Mouse (Mus musculus): ENCODE measurements around the gene Nmnat2. TPM values are rescaled to one million over a fixed set of nuclear protein-coding genes. Genes with fewer than 3 reads are reported as not detected.
A peak's percentile ranks its signal among the peaks of the same experiment; 100 is the strongest.

Nmnat2 gene
- polyA plus RNA-seq, 1 experiment from 2014 or later = 52.2 TPM

GRCm38 (mm10) chr1:153031345-153031744, 76.6 kb downstream of the Nmnat2 start:
- H3K27ac ChIP-seq = no peak overlapping the region; the same call in 1 of the 2 replicates
- 57% methylated on average over 6 of the region's 6 CpGs for WGBS

GRCm38 (mm10) chr1:153031954-153032353, 77.2 kb downstream of the Nmnat2 start:
- H3K4me2 ChIP-seq (replicated peaks) = peak overlapping the region; percentile 25
- H3K9me3 ChIP-seq = no peaks in the 10 kb centered on the region
- H3K4me1 ChIP-seq = peaks cover 47% of the 10 kb centered on the region
- H3K36me3 ChIP-seq = no peaks in the 10 kb centered on the region
- ATAC-seq (ENCODE audit: low FRiP score, low read depth) = no peak
- H3K4me3 ChIP-seq = no peak overlapping the region
- no peak overlapping the region for H3K9ac ChIP-seq
- H3K27me3 ChIP-seq (replicated peaks) = no peaks in the 10 kb centered on the region
- no peak overlapping the region for H3K27ac ChIP-seq
- 61% methylated on average over 12 of the region's 12 CpGs for WGBS

More at GRCm38 (mm10) chr1:153031345-153031744, 76.6 kb downstream of the Nmnat2 start:
- H3K4me2 ChIP-seq (replicated peaks) = peak overlapping the region; percentile 25
- H3K27me3 ChIP-seq (replicated peaks) = no peaks in the 10 kb centered on the region
- no peak overlapping the region for H3K4me3 ChIP-seq
- no peak overlapping the region for H3K9ac ChIP-seq
- no peak for ATAC-seq (ENCODE audit: low FRiP score, low read depth)
- H3K4me1 ChIP-seq = peaks cover 44% of the 10 kb centered on the region
- no peaks in the 10 kb centered on the region for H3K36me3 ChIP-seq
- no peaks in the 10 kb centered on the region for H3K9me3 ChIP-seq

- no peak for ATAC-seq (ENCODE audit: low FRiP score, low read depth)
- peaks cover 59% of the 10 kb centered on the region for H3K4me1 ChIP-seq
- 49% methylated on average over 5 of the region's 5 CpGs for WGBS
These were observed 78.5 kb downstream of the Nmnat2 start for GRCm38 (mm10) chr1:153033145-153033908.

GRCm38 (mm10) chr1:153034064-153034463, 79.3 kb downstream of the Nmnat2 start:
- Histone ChIP-seq H3K36me3 (no peaks in the 10 kb centered on the region), H3K4me3 (no peak overlapping the region), H3K27ac (no peak overlapping the region), H3K9ac (no peak overlapping the region), H3K4me2 (replicated peaks) (no peak overlapping the region), H3K4me1 (peaks cover 59% of the 10 kb centered on the region), H3K27me3 (replicated peaks) (no peaks in the 10 kb centered on the region), H3K9me3 (no peaks in the 10 kb centered on the region)
- ATAC-seq (ENCODE audit: low FRiP score, low read depth) = no peak
- 88% methylated on average over 7 of the region's 7 CpGs for WGBS

More at GRCm38 (mm10) chr1:153033145-153033908, 78.5 kb downstream of the Nmnat2 start:
- no peak overlapping the region for H3K4me3 ChIP-seq
- no peak overlapping the region for H3K9ac ChIP-seq
- H3K36me3 ChIP-seq = no peaks in the 10 kb centered on the region
- peak overlapping the region; percentile 26; the same call in 1 of the 2 replicates for H3K27ac ChIP-seq
- no peaks in the 10 kb centered on the region for H3K27me3 ChIP-seq (replicated peaks)
- no peaks in the 10 kb centered on the region for H3K9me3 ChIP-seq
- peak overlapping the region; percentile 5; the same call in 1 of the 2 replicates for H3K4me2 ChIP-seq (replicated peaks)

- Histone ChIP-seq H3K27me3 (replicated peaks) (no peaks in the 10 kb centered on the region), H3K36me3 (no peaks in the 10 kb centered on the region), H3K4me2 (replicated peaks) (peak overlapping the region; percentile 22), H3K4me3 (no peak overlapping the region), H3K9ac (peak overlapping the region; percentile 42; the same call in 1 of the 2 replicates), H3K27ac (peak overlapping the region; percentile 79), H3K4me1 (peaks cover 68% of the 10 kb centered on the region), H3K9me3 (no peaks in the 10 kb centered on the region)
- 32% methylated on average over 6 of the region's 6 CpGs for WGBS
- peak; percentile 54 for ATAC-seq (ENCODE audit: low FRiP score, low read depth)
These were observed 80.6 kb downstream of the Nmnat2 start for GRCm38 (mm10) chr1:153035328-153035944.

- H3K4me2 ChIP-seq (replicated peaks) = no peak overlapping the region
- peaks cover 59% of the 10 kb centered on the region for H3K4me1 ChIP-seq
- 0 out of 2 replicates have a peak overlapping the region, but pooled peaks have one; percentile 10 for H3K27ac ChIP-seq
- 54% methylated on average over 10 of the region's 10 CpGs for WGBS
- ATAC-seq (ENCODE audit: low FRiP score, low read depth) = peak; percentile 72
- H3K27me3 ChIP-seq (replicated peaks) = no peaks in the 10 kb centered on the region
- H3K9me3 ChIP-seq = no peaks in the 10 kb centered on the region
- no peak overlapping the region for H3K4me3 ChIP-seq
- no peak overlapping the region for H3K9ac ChIP-seq
- no peaks in the 10 kb centered on the region for H3K36me3 ChIP-seq
These were observed 82.9 kb downstream of the Nmnat2 start for GRCm38 (mm10) chr1:153037353-153038345.

GRCm38 (mm10) chr1:153040091-153040490, 85.3 kb downstream of the Nmnat2 start:
- H3K9ac ChIP-seq = no peak overlapping the region
- H3K27ac ChIP-seq = no peak overlapping the region
- no peaks in the 10 kb centered on the region for H3K36me3 ChIP-seq
- 11% methylated on average over 3 of the region's 3 CpGs for WGBS
- H3K4me3 ChIP-seq = no peak overlapping the region
- no peak for ATAC-seq (ENCODE audit: low FRiP score, low read depth)
- no peaks in the 10 kb centered on the region for H3K9me3 ChIP-seq
- H3K4me1 ChIP-seq = peaks cover 60% of the 10 kb centered on the region
- H3K4me2 ChIP-seq (replicated peaks) = no peak overlapping the region
- H3K27me3 ChIP-seq (replicated peaks) = no peaks in the 10 kb centered on the region; the same call in 1 of the 2 replicates

- WGBS = 81% methylated on average over 2 of the region's 2 CpGs
- Histone ChIP-seq H3K27ac (no peak overlapping the region), H3K4me3 (no peak overlapping the region), H3K9me3 (no peaks in the 10 kb centered on the region), H3K4me1 (peaks cover 50% of the 10 kb centered on the region), H3K4me2 (replicated peaks) (no peak overlapping the region), H3K9ac (no peak overlapping the region), H3K36me3 (no peaks in the 10 kb centered on the region), H3K27me3 (replicated peaks) (peaks cover 1% of the 10 kb centered on the region)
- no peak for ATAC-seq (ENCODE audit: low FRiP score, low read depth)
These were observed 86.3 kb downstream of the Nmnat2 start for GRCm38 (mm10) chr1:153041046-153041445.

- Histone ChIP-seq H3K36me3 (no peaks in the 10 kb centered on the region), H3K4me1 (peaks cover 44% of the 10 kb centered on the region), H3K9ac (no peak overlapping the region), H3K27ac (no peak overlapping the region), H3K27me3 (replicated peaks) (peaks cover 7% of the 10 kb centered on the region), H3K4me2 (replicated peaks) (no peak overlapping the region), H3K9me3 (no peaks in the 10 kb centered on the region), H3K4me3 (no peak overlapping the region)
- 64% methylated on average over 2 of the region's 2 CpGs for WGBS
- ATAC-seq (ENCODE audit: low FRiP score, low read depth) = no peak
These were observed 87.5 kb downstream of the Nmnat2 start for GRCm38 (mm10) chr1:153042318-153042717.

- no peaks in the 10 kb centered on the region for H3K36me3 ChIP-seq
- ATAC-seq (ENCODE audit: low FRiP score, low read depth) = 0 out of 2 replicates have a peak, but pooled peaks have one; percentile 8
- no peak overlapping the region for H3K4me3 ChIP-seq
- H3K4me1 ChIP-seq = peaks cover 45% of the 10 kb centered on the region
- H3K9ac ChIP-seq = no peak overlapping the region
- H3K27ac ChIP-seq = no peak overlapping the region
- WGBS = 48% methylated on average over 6 of the region's 6 CpGs
- H3K9me3 ChIP-seq = no peaks in the 10 kb centered on the region
- no peak overlapping the region for H3K4me2 ChIP-seq (replicated peaks)
- H3K27me3 ChIP-seq (replicated peaks) = peaks cover 7% of the 10 kb centered on the region
These were observed 88.5 kb downstream of the Nmnat2 start for GRCm38 (mm10) chr1:153043332-153043731.

- H3K36me3 ChIP-seq = no peaks in the 10 kb centered on the region
- H3K4me2 ChIP-seq (replicated peaks) = no peak overlapping the region
- no peak overlapping the region for H3K27ac ChIP-seq
- ATAC-seq (ENCODE audit: low FRiP score, low read depth) = no peak
- H3K4me3 ChIP-seq = no peak overlapping the region
- no peaks in the 10 kb centered on the region for H3K9me3 ChIP-seq
- H3K4me1 ChIP-seq = peaks cover 40% of the 10 kb centered on the region
- WGBS = 77% methylated on average over 11 of the region's 11 CpGs
- H3K27me3 ChIP-seq (replicated peaks) = peaks cover 16% of the 10 kb centered on the region
- H3K9ac ChIP-seq = no peak overlapping the region
These were observed 90.6 kb downstream of the Nmnat2 start for GRCm38 (mm10) chr1:153045368-153045767.

Data from neural tube, embryonic 12.5 days (tissue).